Mouse (Mus musculus): ENCODE measurements around the gene Gls2. TPM values are rescaled to one million over a fixed set of nuclear protein-coding genes. Genes with fewer than 3 reads are reported as not detected.
"Not testable (repeated sequence)": the region's sequence is repeated elsewhere in the genome, so short reads cannot be mapped to it uniquely, and the experiment has no call there.

The Gls2 gene
- polyA plus RNA-seq, 1 experiment = 1.5 TPM

DNA sequence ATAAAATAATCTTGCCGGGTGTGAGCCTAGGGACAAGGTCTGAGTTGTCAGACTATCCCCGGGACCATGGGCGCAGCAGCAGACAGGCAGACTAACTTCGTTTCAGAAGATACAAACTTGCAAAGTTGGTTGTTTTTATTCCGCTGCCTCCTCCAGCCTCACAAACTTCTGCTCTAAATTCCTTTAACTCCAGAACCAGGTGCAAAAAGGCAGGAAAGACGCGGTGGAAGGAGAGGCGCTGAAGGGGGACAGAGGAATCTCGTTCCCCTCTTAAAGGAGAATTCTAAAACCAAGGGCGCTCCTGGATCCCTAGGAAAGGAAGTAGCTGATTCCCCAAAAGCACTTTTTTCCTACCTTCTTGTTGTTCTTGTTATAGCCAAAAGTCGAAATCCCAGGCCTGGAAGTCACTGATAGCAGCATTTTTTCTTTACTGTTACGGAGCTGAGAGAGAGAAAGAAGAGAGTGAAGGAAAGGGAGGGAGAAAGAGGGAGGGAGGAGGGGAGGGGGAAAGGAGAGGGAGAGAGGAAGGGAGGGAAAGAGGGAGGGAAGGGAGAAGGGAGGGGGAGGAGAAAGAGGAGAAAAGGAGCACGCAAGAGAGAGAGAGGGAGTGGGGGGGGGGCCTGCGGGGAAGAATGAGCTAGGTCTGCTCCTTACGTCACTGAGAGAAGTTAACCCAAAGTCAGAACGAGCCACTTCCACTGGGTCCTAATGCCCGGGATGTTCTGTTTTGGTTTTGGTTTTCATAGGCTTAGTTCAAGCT is 18.1 kb upstream of the Gls2 start:
- Histone ChIP-seq H3K4me3 (replicated peaks; ENCODE audit: extremely low read depth, low read depth, low read length) (peak overlapping the region; percentile 98), H3K4me1 (ENCODE audit: control insufficient read depth, insufficient read depth, low read length) (peaks cover 5% of the 10 kb centered on the region; the same call in 1 of the 2 replicates)
- TF ChIP-seq POLR2A (IDR thresholded peaks at IDR 0.05; ENCODE audit: borderline replicate concordance, extremely low read depth, low read depth, low read length) = no peak
- TF ChIP-seq CTCF (IDR thresholded peaks at IDR 0.05; ENCODE audit: insufficient read depth, low read length) = no peak
- 1% methylated on average over 17 of the region's 17 CpGs for WGBS
- peak; percentile 45 for DNase-seq

DNA sequence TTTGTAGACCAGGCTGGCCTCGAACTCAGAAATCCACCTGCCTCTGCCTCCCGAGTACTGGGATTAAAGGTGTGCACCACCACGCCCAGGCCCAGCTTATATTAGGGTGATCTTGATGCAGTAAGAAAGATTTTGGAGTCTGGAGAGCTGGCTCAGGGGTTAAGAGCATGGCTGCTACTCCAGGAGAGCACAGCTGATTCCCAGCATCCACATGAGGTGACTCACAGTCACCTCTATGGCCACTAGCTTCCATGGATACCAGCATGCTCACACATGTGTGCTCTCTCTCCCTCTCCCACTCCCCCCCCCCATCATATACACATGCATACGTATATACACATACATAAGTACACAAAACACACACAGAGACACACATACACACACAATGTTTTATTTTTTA is 16.9 kb upstream of the Gls2 start:
- no peak for TF ChIP-seq POLR2A (IDR thresholded peaks at IDR 0.05; ENCODE audit: borderline replicate concordance, extremely low read depth, low read depth, low read length)
- TF ChIP-seq CTCF (IDR thresholded peaks at IDR 0.05; ENCODE audit: insufficient read depth, low read length) = no peak
- Histone ChIP-seq H3K4me3 (replicated peaks; ENCODE audit: extremely low read depth, low read depth, low read length) (no peak overlapping the region), H3K4me1 (ENCODE audit: control insufficient read depth, insufficient read depth, low read length) (peaks cover 5% of the 10 kb centered on the region; the same call in 1 of the 2 replicates)
- no peak for DNase-seq
- 90% methylated on average over 4 of the region's 4 CpGs for WGBS

DNA sequence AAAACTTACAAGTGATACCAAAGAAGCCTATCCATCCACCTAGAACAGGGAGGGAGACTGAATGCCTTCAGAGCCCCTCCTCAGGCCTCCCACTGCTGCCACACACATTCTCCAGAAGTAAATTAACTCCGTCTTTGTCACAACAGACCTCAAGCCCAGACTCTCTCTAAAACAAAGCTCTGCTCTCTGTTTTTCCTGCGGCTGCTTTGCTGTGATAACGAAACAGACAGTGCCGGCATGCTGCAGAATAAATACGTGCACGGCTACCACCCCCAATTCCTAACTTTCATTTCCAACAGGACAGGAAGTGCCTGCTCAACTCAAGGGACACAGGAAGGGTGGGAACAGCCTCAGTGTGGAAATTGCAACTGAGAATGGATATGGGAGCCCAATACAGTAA is 14.3 kb upstream of the Gls2 start, which contains the start of gene Rbms2:
Gene Rbms2, minus strand, starts transcription at position 309 of the 400 bp plus-strand sequence.
- 12% methylated on average over 6 of the region's 6 CpGs for WGBS
- no peak for TF ChIP-seq CTCF (IDR thresholded peaks at IDR 0.05; ENCODE audit: insufficient read depth, low read length)
- TF ChIP-seq POLR2A (IDR thresholded peaks at IDR 0.05; ENCODE audit: borderline replicate concordance, extremely low read depth, low read depth, low read length) = peak; percentile 48; the same call in 1 of the 2 replicates
- H3K4me1 ChIP-seq (ENCODE audit: control insufficient read depth, insufficient read depth, low read length) = no peaks in the 10 kb centered on the region; the same call in 1 of the 2 replicates
- peak within 1 kb of the TSS; percentile 77 for H3K4me3 ChIP-seq (replicated peaks; ENCODE audit: extremely low read depth, low read depth, low read length)
- peak; percentile 52 for DNase-seq

DNA sequence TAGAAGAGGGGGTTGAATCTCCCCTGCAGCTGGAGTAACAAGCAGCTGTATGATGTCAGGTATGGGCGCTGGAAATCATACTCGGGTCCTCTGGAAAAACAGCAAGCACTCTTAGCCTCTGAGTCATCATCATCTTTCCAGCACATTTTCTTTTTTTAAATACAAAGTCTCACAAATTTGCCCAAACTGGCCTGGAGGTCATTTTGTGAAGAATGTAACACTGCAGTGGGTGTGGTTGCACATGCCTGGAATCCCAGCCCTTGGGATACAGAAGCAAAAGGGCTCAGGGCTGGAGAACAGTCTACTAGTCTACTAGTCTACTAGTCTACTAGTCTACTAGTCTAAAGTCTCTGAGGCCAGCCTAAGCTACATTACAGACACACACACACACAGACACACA is 10.0 kb upstream of the Gls2 start:
- 55% methylated on average over 2 of the region's 2 CpGs for WGBS
- Histone ChIP-seq H3K4me1 (ENCODE audit: control insufficient read depth, insufficient read depth, low read length) (no peaks in the 10 kb centered on the region; the same call in 1 of the 2 replicates), H3K4me3 (replicated peaks; ENCODE audit: extremely low read depth, low read depth, low read length) (no peak overlapping the region)
- TF ChIP-seq CTCF (IDR thresholded peaks at IDR 0.05; ENCODE audit: insufficient read depth, low read length) (no peak), POLR2A (IDR thresholded peaks at IDR 0.05; ENCODE audit: borderline replicate concordance, extremely low read depth, low read depth, low read length) (no peak)
- DNase-seq = no peak

DNA sequence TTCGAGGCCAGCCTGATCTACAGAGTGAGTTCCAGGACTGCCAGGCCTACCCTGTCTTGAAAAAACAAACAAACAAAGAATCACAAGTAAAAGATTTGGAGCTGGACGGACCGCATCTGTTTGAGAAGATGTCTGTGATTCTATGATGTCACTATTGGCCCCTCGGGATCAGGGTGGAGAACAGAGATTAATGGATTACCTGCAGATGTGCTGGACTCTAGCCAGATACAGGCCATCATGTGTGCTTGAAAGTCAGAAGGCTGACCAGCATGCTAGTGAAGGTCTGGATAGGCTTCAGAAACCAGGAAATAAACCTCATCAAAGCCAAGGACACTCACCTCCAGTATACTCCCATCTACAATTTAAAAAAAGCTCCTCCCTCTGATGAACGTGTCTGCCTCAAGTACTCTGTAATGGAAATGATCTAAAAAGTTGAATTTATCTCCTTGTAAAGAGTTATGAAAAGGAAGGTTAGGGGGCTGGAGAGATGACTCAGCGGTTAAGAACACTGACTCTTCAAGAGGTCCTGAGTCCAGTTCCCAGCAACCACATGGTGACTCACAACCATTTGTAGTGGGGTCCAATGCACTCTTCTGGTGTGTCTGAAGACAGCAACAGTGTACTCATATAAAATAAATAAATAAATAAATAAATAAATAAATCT is 8.8 kb upstream of the Gls2 start:
- TF ChIP-seq POLR2A (IDR thresholded peaks at IDR 0.05; ENCODE audit: borderline replicate concordance, extremely low read depth, low read depth, low read length) = no peak
- TF ChIP-seq CTCF (IDR thresholded peaks at IDR 0.05; ENCODE audit: insufficient read depth, low read length) = no peak
- Histone ChIP-seq H3K4me1 (ENCODE audit: control insufficient read depth, insufficient read depth, low read length) (no peaks in the 10 kb centered on the region; the same call in 1 of the 2 replicates), H3K4me3 (replicated peaks; ENCODE audit: extremely low read depth, low read depth, low read length) (no peak overlapping the region)
- 63% methylated on average over 6 of the region's 6 CpGs for WGBS
- no peak for DNase-seq

DNA sequence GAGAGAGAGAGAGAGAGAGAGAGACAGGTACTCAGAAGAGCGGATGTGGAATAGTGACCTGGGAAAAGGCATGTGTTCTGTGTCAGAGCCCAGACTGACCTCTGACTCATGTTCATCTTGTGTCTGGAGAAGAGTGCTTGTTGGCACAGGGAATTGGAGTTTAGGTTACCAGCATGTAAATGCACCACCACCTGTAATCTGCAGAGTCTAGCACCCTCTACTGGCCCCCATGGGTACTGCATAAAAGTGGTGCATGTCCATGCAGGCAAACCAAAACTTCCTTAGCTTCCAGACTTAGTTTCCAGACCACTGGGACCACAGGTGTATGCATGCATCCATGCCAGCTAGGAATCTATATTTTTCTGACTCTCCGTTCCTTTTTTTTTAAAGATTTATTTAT is 8.3 kb upstream of the Gls2 start:
- WGBS = 44% methylated on average over 2 of the region's 2 CpGs
- Histone ChIP-seq H3K4me3 (replicated peaks; ENCODE audit: extremely low read depth, low read depth, low read length) (no peak overlapping the region), H3K4me1 (ENCODE audit: control insufficient read depth, insufficient read depth, low read length) (no peaks in the 10 kb centered on the region; the same call in 1 of the 2 replicates)
- no peak for TF ChIP-seq POLR2A (IDR thresholded peaks at IDR 0.05; ENCODE audit: borderline replicate concordance, extremely low read depth, low read depth, low read length)
- peak; percentile 86 for TF ChIP-seq CTCF (IDR thresholded peaks at IDR 0.05; ENCODE audit: insufficient read depth, low read length)
- peak; percentile 81 for DNase-seq

DNA sequence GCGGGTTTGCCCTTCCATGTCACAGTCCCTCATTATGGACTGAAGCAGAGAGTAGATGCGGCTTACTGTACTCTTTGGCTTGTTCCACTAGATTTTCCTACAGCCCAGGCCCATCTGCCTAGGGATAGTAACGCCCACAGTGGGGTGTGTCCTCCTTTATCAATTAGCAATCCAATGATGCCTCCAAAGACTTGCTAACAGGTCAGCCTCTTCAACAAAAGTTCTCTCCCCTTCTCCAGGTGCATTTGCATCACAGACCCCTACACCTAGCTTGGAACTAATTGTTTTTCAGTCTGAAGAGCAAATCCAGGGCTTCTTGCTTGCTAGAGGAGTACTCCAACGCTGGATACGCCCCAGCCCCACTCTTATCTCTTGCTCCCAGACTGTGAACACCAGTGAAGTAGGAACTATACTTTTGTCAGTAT is 7.1 kb upstream of the Gls2 start:
- no peaks in the 10 kb centered on the region; the same call in 1 of the 2 replicates for H3K4me1 ChIP-seq (ENCODE audit: control insufficient read depth, insufficient read depth, low read length)
- TF ChIP-seq POLR2A (IDR thresholded peaks at IDR 0.05; ENCODE audit: borderline replicate concordance, extremely low read depth, low read depth, low read length) = no peak
- TF ChIP-seq CTCF (IDR thresholded peaks at IDR 0.05; ENCODE audit: insufficient read depth, low read length) = no peak
- 69% methylated on average over 5 of the region's 5 CpGs for WGBS
- no peak for DNase-seq
- H3K4me3 ChIP-seq (replicated peaks; ENCODE audit: extremely low read depth, low read depth, low read length) = no peak overlapping the region

DNA sequence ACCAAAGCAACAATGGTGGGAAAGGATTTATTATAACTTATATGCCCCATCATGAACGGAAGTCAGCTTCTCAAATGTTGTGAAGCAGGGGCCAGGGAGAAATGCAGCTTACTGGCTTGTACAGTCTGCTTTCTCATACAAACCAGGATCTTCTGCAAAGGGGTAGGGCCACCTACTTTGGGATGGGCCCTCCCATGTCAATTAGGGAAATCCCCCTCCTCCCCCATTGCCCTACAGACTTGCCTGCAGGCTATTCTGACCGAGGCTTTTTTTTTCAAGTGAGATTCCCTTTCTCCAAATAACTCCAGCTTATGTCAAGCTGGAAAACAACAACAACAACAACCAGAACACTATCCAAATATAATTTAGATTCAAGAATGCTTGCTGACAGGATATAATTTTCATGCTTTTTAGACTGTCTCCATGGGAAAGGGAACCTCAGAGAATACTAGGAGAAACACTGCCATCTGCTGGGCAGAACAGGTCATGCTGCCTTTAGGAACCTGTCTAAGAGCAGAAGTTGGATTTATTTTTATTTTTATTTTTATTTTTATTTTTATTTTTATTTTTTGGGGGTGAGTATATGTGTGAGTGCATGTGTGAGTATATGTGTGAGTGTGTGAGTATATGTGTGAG is 5.9 kb upstream of the Gls2 start:
- DNase-seq = peak; percentile 61
- 60% methylated on average over 2 of the region's 2 CpGs for WGBS

DNA sequence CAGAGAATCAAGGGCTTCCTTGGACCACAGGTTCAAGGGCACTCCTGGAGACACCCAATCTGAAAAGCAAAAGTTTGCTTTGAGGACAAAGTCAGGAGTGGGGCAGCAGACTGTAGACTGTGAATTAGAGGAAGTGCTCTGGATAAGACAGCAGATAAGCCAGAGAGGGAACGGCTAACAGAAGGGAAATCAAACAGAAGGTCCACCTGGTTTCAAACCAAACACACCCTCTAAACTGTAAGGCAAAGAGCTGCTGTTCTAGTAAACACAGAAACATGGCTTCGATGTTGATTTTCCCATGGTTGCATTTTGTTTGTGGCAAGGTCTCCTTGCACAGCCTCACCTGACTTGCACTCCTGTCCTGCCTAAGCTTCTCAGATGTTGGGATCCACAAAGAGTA is 2.8 kb upstream of the Gls2 start:
- Histone ChIP-seq H3K4me1 (ENCODE audit: control insufficient read depth, insufficient read depth, low read length) (peaks cover 4% of the 10 kb centered on the region), H3K4me3 (replicated peaks; ENCODE audit: extremely low read depth, low read depth, low read length) (no peak overlapping the region)
- no peak for DNase-seq
- WGBS = 38% methylated on average over 2 of the region's 2 CpGs
- TF ChIP-seq POLR2A (IDR thresholded peaks at IDR 0.05; ENCODE audit: borderline replicate concordance, extremely low read depth, low read depth, low read length) (no peak), CTCF (IDR thresholded peaks at IDR 0.05; ENCODE audit: insufficient read depth, low read length) (no peak)

More for the DNA sequence above, 5.9 kb upstream of the Gls2 start:
- TF ChIP-seq POLR2A (IDR thresholded peaks at IDR 0.05; ENCODE audit: borderline replicate concordance, extremely low read depth, low read depth, low read length) (no peak), CTCF (IDR thresholded peaks at IDR 0.05; ENCODE audit: insufficient read depth, low read length) (peak; percentile 47)
- no peak overlapping the region for H3K4me3 ChIP-seq (replicated peaks; ENCODE audit: extremely low read depth, low read depth, low read length)
- H3K4me1 ChIP-seq (ENCODE audit: control insufficient read depth, insufficient read depth, low read length) = no peaks in the 10 kb centered on the region

DNA sequence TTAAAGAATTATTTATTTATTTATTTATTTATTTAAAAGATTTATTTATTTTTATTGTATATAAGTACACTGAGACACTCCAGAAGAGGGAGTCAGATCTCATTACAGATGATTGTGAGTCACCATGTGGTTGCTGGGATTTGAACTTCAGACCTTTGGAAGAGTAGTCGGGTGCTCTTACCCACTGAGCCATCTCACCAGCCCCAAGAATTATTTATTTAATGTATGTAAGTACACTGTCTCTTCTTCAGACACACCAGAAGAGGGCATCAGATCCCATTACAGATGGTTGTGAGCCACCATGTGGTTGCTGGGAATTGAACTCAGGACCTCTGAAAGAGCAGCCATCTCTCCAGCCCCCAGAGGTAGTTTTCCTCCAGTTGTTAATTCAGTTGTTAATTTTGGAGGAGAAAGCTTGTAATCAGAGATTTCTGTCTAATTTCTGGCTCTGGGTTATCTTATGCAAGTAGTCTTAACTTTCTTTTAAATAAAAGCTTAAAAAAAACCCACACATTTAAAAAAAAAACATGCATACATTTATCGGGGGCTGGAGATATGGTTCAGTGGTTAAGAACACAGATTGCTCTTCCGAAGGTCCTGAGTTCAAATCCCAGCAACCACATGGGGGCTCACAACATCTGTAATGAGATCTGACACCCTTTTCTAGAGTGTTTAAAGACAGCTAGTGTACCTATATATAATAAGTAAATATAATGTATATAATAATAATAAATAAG is 2.1 kb upstream of the Gls2 start:
- not testable (repeated sequence) for H3K4me1 ChIP-seq (ENCODE audit: control insufficient read depth, insufficient read depth, low read length); H3K4me3 ChIP-seq (replicated peaks; ENCODE audit: extremely low read depth, low read depth, low read length); DNase-seq
- WGBS = 87% methylated on average over 3 of the region's 3 CpGs

Measured in lung, adult 2 months (tissue).